In the genomic region with DNA sequence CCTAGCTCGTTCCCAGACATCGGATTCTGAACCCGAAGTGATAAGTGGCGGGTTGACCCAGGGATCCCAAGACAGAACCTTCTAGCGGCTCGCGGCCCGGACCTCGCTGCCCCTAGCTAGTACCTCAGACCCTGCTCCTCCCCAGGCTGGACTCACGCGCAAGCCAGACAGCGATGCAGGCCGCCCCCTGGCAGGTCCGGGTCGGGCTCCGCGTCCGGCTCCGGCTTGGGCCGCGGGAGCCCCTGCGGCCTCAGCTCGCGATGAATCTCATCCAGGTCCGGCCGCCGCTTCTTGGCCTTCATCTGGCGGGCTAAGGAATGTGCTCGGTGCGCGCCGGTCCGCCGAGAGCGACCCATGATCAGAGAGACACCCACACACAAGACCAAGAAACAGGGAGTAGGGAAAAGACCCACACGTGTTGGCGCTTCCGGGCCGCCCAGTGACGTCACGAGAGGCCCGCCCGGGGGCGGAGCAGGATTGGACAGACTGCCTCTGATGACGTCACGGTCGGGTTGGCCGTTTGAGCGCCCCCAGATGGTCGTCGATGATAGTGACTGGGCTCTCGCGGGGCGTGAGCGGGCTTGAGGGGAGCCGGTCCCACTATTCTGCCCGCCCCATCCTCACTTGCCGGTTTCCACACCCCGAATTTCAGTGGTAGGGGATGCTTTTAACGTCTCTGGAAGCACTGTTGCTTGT, we compare ENCODE assay signal across 8 mouse cellular contexts. TPM values are rescaled to one million over a fixed set of nuclear protein-coding genes. Genes with fewer than 3 reads are reported as not detected.
DNase-seq lines count a peak whose midpoint lies in the region; ATAC-seq lines count a peak whose summit lies in the region.

A gene (minus strand): TSS at position 445 of the 696 bp plus-strand sequence.

- H3K27ac ChIP-seq in hindbrain, embryonic 15.5 days (replicated peaks) = peak within 1 kb of the TSS; percentile 43; the same call in 1 of the 2 replicates

- H3K4me2 ChIP-seq in hindbrain, embryonic 15.5 days = peak within 1 kb of the TSS; percentile 75

- peak; percentile 78 for ATAC-seq in hindbrain, embryonic 15.5 days (ENCODE audit: low FRiP score, low read depth)

- peak within 1 kb of the TSS; percentile 63 for H3K4me3 ChIP-seq in hindbrain, embryonic 15.5 days

- DNase-seq in R1 (ENCODE audit: low read depth, low spot score) = peak; percentile 94
- peak; percentile 96 to 98 for DNase-seq in cerebellum, postnatal 25 days
- peak; percentile 93 to 95 for DNase-seq in frontal cortex, postnatal 25 days (ENCODE audit: low spot score in 2 of 2)
- peak; percentile 90 for DNase-seq in left cerebral cortex, adult 11 months (ENCODE audit: low spot score)
- peak; percentile 94 to 97 for DNase-seq in lung, postnatal 4 days
- peak; percentile 81 for DNase-seq in retina, postnatal 7 days (ENCODE audit: low read depth, low spot score)
- DNase-seq in urinary bladder, adult 2 months (ENCODE audit: low spot score) = peak; percentile 87

- H3K9ac ChIP-seq in hindbrain, embryonic 15.5 days = peak within 1 kb of the TSS; percentile 62

- no peaks in the 10 kb centered on the region for H3K9me3 ChIP-seq in hindbrain, embryonic 15.5 days

- WGBS in hindbrain, embryonic 15.5 days = under 1% methylated on average over 54 of the region's 60 CpGs

- H3K36me3 ChIP-seq in hindbrain, embryonic 15.5 days = no peaks in the 10 kb centered on the region

- peaks cover 43% of the 10 kb centered on the region for H3K4me1 ChIP-seq in hindbrain, embryonic 15.5 days (replicated peaks)

- H3K27me3 ChIP-seq in hindbrain, embryonic 15.5 days = peaks cover 19% of the 10 kb centered on the region

RNA-seq across cellular contexts. Expression of the gene that starts here (rescaled TPM):
- polyA plus RNA-seq in hindbrain, embryonic 15.5 days (2015; fragmentation: Nextera tagmentation; extraction: Ambion mirVana) = 13.3 and 13.8 TPM in 2 replicates
- polyA plus RNA-seq in urinary bladder, adult 2 months (2012; rRNA removed) = 8.9 and 11.0 TPM in 2 replicates

Comparison
In these comparisons a context has a peak if more than half of its experiments do, and no peak if none do; other contexts are left out.
1. Peak in every context shown above with its lines: DNase-seq, ATAC-seq, H3K4me3 ChIP-seq and H3K27ac ChIP-seq.